Mouse (Mus musculus) lung, adult 2 months (tissue): ENCODE measurements around the gene Akap5. TPM values are rescaled to one million over a fixed set of nuclear protein-coding genes. Genes with fewer than 3 reads are reported as not detected.

Experiments used
- DNase-seq: peaks from one replicate; pipeline ENCODE4 v3.0.0; 2022
- H3K4me1 ChIP-seq: fragments of 200-500 bp; 2 replicates; pipeline ENCODE4 v1.6.1; 2011; ENCODE audit warnings: low read length; ENCODE audit not compliant: control insufficient read depth, insufficient read depth
- H3K4me3 ChIP-seq: fragments of 200-500 bp; replicated peaks from 2 replicates; pipeline ENCODE3; 2011; ENCODE audit warnings: low read depth, mild to moderate bottlenecking, control low read depth, low read length; ENCODE audit errors: extremely low read depth
- CTCF ChIP-seq: fragments of 200-500 bp; IDR thresholded peaks from 2 replicates; pipeline ENCODE4 v1.5.1; 2011; ENCODE audit warnings: mild to moderate bottlenecking, low read length, control low read depth; ENCODE audit not compliant: insufficient read depth
- POLR2A ChIP-seq: fragments of 200-500 bp; IDR thresholded peaks from 2 replicates; pipeline ENCODE4 v1.6.1; 2011; ENCODE audit warnings: low read depth, mild to moderate bottlenecking, control low read depth, low read length, borderline replicate concordance; ENCODE audit errors: extremely low read depth
- WGBS: fragments of 180-500 bp; shearing (Covaris S2); methylation state at CpG from one replicate; pipeline ENCODE4 v1.1.7; 2018; 5-methylcytosine and 5-hydroxymethylcytosine counted together
- polyA plus RNA-seq: library from polyadenylated mRNA; depleted of rRNA; stranded (reverse); fragments of >200 nt; gene quantifications from 2 replicates; pipeline ENCODE4 v1.2.3, GENCODE M21; 2012; rRNA removed

The Akap5 gene
- polyA plus RNA-seq = 31.6 and 72.3 TPM in 2 replicates

DNA sequence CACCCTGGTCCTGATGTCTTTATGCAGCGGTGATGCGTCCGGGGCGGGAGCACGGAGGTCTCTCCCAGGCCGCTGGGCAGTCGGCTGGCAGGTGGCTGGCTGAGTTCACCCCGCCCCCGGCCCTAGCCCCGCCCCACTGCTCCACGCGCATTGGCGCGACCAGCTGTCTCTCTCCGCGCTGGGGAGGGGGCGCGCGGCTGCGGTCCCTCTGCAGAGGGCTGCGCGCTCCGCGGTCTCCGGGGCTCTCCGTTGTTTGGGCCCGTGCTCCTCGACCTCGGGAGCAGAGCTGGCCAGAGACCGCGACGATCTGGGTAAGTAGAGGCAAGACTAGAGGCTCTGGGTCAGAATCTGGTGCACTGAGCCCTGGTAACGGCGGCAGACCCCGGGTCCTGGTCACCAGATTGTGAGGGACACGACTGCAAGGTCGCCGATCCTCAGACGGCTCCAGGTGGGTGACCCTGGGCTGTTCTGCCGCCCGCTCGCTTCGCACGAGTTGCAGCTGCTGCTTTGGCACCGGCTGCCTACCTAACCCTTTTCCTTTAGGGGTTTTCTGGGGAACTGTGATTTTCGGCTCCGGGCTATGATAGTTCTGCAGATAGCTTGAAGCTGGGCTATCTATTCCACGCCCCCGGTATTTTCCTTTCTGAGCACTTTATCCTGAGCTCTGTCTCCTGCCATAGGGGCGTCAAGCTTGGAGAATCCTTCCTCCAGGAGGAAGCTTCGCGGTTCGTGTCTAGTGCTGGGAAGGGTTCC, at the start of gene Akap5:
TSS of gene Akap5 (plus strand) at position 213 of the 753 bp plus-strand sequence.
- DNase-seq = peak; percentile 59
- TF ChIP-seq CTCF (no peak), POLR2A (peak; percentile 21; the same call in 1 of the 2 replicates)
- H3K4me3 ChIP-seq = peak within 1 kb of the TSS; percentile 61
- 3% methylated on average over 53 of the region's 53 CpGs for WGBS
- H3K4me1 ChIP-seq = no peaks in the 10 kb centered on the region

DNA sequence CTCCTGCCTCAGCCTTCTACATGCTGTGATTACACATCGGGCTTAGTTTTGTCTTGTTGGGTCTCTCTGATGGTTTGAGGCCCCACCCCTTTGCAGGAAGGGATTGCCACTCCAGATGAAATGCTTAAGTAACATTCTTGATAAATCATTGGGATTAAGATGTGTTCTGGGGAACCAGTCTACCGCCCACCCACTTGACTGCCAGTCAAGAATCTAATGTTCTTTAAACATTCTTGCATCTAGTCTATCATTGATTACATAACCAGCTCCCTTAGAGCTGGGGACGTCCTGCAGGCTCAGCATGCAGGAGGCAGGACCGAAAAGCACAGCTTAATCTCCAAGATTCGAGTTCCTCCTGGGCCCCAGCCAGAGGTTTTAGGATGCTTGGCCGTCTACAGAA, 46.5 kb upstream of the Akap5 start:
- 51% methylated on average over 6 of the region's 6 CpGs for WGBS
- no peak overlapping the region for H3K4me3 ChIP-seq
- TF ChIP-seq POLR2A (no peak), CTCF (no peak)
- DNase-seq = no peak
- no peaks in the 10 kb centered on the region for H3K4me1 ChIP-seq

DNA sequence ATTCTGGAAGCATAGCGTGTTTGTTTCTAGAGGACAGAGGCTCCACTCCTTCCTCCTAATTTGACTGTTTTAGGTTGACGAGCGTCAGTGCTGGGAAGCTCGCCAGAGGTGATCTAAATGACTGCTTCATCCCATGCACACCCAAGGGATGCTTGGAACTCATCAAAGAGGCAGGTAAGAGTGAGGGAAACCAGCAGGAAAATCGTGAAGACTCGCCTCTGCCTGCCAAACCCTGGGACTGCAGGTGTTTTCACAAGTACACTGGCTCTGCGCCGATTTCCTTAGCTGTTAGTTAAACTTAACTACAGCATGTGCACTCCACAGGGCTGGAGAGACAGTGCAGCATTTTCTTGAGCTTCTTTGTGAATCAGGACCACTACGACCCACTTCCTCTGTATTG, 44.1 kb upstream of the Akap5 start:
- TF ChIP-seq POLR2A (no peak), CTCF (no peak)
- Histone ChIP-seq H3K4me3 (no peak overlapping the region), H3K4me1 (no peaks in the 10 kb centered on the region)
- DNase-seq = no peak
- 84% methylated on average over 9 of the region's 9 CpGs for WGBS

DNA sequence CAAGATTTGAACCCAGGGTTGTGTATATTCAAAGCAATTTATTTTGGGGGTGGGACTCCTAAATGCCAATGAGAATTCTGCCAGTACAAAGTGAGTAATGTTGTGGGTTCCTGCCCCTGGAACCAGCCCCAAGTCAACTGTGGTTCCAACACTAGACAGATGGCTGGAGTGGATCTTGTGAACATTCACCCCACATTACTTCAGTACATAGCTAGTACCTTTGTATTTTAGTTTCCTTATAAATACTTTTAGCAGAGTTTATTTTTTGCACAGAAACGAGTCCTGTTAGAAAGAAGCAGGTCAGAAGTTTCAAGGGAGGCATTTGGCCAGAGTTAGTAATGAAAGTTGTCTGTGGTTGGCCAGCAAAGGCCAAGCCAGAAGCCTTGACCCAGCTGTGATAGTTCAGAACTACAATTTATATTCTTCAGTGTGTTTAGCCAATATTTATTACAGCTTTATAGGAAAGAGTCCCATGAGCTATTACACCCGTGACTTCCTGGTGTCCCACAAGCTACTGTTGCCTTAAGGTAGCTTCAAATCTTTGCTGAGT, 43.5 kb upstream of the Akap5 start:
- no peak overlapping the region for H3K4me3 ChIP-seq
- no peak for DNase-seq
- 61% methylated on average over 2 of the region's 2 CpGs for WGBS
- TF ChIP-seq CTCF = no peak
- TF ChIP-seq POLR2A = no peak
- no peaks in the 10 kb centered on the region for H3K4me1 ChIP-seq

DNA sequence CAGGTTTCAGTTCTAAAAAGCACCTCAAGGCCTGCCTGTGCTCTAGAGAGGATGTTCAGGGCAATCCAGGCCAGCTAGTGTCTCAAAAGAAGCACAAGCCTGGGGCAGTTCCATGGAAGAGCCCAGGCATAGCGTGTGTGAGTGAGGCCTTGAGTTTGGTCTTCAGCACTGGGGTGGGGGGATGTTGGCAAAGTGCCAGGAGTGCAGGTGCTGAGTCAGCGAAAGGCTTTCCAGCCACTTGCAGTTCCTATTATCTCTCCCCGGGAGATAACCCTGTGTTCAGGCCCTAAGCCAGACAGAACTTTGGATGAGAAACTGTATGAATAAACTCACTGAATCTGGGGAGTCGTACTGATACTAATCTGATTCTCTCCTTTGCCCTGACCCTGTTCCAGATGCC, 42.6 kb upstream of the Akap5 start:
- no peak overlapping the region for H3K4me3 ChIP-seq
- H3K4me1 ChIP-seq = no peaks in the 10 kb centered on the region
- TF ChIP-seq POLR2A = no peak
- TF ChIP-seq CTCF = no peak
- DNase-seq = no peak
- 51% methylated on average over 4 of the region's 4 CpGs for WGBS

DNA sequence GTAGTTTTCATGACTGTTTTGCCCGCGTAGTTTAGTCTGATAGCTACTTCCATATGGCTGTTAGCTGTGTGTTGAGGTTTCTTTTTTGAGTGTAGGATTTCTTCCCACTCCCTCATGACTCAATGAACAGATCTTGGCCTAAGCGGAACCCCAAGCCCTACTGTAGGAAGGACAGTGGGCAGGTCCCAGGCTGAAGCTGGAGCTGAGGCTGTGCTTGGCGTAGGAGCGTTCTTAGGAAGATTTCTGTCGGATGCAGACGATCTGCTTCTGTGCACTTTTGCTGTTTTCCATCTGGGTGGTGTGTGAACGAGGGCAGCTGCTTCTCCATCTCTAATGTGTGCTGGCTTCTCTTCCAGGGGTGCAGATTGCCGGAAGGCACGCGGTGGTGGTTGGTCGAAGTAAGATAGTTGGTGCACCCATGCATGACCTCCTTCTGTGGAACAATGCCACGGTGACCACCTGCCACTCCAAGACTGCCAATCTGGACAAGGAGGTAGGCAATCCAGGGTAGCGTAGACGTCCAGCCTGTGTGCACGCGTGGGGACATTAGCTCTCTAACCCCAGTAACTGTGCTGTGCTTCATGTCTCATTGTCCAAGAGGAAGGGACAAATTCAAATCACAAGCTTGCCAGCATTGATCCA, 42.0 kb upstream of the Akap5 start:
- Histone ChIP-seq H3K4me1 (no peaks in the 10 kb centered on the region), H3K4me3 (no peak overlapping the region)
- no peak for DNase-seq
- 93% methylated on average over 17 of the region's 17 CpGs for WGBS
- no peak for TF ChIP-seq CTCF
- no peak for TF ChIP-seq POLR2A

DNA sequence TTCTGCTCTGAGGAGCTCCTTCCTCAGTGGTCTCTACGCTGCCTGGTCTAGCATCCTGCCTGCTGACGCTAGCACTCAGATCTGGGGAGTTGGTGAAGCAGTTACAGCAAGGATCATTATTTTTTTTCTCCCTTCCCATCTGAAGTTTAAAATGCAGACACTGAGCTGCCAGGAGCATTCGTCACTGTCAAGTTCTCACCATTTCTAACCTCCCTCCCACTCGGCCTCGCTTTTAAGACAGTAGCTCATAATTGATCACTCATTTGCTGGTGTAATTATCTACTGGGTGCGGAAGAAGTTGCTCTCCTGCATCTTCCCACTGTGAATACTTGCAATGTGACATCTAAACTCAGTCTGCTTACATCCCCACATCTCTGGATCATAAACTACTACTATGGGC, 39.3 kb upstream of the Akap5 start:
- no peak for TF ChIP-seq CTCF
- no peak for TF ChIP-seq POLR2A
- WGBS = 84% methylated on average over 6 of the region's 6 CpGs
- no peak for DNase-seq
- Histone ChIP-seq H3K4me3 (no peak overlapping the region), H3K4me1 (no peaks in the 10 kb centered on the region)

DNA sequence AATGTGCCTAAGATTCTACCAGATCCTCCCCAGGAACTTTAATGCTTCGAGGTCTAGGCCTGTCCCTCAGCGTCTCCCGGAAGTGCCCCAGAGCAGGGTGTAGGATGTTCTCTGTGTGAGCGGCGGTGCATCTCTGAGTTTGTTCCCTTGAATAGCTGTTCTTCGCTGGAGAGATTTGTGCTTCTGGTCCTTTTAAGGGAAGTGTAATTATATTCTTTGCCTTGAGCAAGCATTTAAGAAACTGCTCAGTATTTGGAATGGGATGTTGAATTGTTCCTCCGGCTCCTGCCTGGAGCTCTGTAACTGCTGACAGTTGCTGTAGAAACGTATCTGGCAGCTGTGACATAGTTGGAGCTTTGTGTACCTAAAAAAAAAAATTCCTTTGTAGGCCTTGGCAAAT, 36.7 kb upstream of the Akap5 start:
- no peaks in the 10 kb centered on the region for H3K4me1 ChIP-seq
- no peak for TF ChIP-seq POLR2A
- no peak for TF ChIP-seq CTCF
- DNase-seq = no peak
- WGBS = 78% methylated on average over 8 of the region's 8 CpGs
- no peak overlapping the region for H3K4me3 ChIP-seq

DNA sequence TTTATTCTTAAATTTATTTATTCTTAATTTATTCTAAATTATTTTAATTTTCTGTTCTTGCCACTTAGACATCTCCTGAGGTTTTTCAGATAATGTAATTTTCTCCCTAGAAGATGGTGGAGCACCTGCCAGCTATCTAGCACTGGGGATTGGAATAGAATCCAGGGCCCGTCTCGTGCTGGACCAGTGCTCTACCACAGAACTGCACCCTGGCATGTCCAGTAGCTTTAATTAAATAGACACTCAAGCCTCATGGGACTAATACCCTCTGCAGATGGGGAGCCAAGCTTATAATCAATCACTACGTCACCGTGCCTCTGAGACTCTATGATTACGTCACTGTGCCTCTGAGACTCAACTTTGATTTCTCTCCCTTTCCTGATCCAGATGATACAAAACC, 36.2 kb upstream of the Akap5 start:
- no peak overlapping the region for H3K4me3 ChIP-seq
- 88% methylated on average over 5 of the region's 5 CpGs for WGBS
- H3K4me1 ChIP-seq = no peaks in the 10 kb centered on the region
- TF ChIP-seq POLR2A = no peak
- TF ChIP-seq CTCF = no peak
- DNase-seq = no peak

DNA sequence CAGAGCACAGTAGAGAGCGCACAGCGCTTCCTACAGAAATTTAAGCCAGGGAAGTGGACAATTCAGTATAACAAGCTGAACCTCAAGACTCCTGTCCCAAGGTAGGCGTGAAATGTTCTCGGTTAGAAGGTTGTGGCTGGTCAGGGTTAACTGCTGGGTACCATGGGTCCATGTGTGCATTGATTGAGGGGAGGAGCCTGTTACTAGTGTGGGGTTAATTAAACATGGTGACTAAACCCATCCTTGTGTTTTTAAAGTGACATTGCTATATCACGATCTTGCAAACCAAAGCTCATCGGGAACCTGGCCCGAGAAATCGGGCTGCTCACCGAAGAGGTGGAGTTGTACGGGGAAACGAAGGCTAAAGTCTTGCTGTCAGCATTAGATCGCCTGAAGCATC, 35.3 kb upstream of the Akap5 start:
- H3K4me1 ChIP-seq = no peaks in the 10 kb centered on the region
- WGBS = 95% methylated on average over 12 of the region's 12 CpGs
- no peak for TF ChIP-seq POLR2A
- TF ChIP-seq CTCF = no peak
- no peak overlapping the region for H3K4me3 ChIP-seq
- no peak for DNase-seq

DNA sequence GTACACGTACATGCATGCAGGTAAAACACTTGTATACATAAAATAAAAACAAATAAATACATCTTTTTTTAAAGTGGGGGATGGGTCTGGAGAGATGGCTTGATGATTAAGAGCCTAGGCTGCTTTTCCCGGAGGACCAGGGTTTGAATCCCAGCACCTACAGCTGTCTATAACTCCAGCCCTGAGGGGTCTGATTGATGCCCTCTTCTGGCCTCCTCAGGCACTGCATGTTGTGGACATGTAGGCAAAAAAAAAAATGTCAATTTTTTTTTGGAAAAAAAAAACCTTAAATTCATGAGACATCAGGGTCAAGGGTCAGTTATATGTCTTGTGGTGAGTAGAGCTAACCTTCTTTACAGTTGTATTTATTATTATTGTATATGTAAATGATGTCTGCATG, 34.4 kb upstream of the Akap5 start:
- 93% methylated on average over 2 of the region's 2 CpGs for WGBS
- Histone ChIP-seq H3K4me3 (no peak overlapping the region), H3K4me1 (no peaks in the 10 kb centered on the region)
- DNase-seq = no peak
- TF ChIP-seq POLR2A (no peak), CTCF (peak; percentile 50; the same call in 1 of the 2 replicates)
